Mouse (Mus musculus) myocyte (in vitro differentiated cells): ENCODE measurements around the gene Golt1a.

Source experiments
- CEBPB ChIP-seq: IDR thresholded peaks from 2 replicates; pipeline ENCODE4 v1.6.1; 2011; ENCODE audit warnings: mild to moderate bottlenecking, moderate library complexity; ENCODE audit not compliant: poor library complexity, insufficient read depth, severe bottlenecking
- E2F4 ChIP-seq: IDR thresholded peaks from one replicate; pipeline ENCODE4 v1.6.1; 2011; ENCODE audit warnings: mild to moderate bottlenecking, control low read depth, moderate library complexity; ENCODE audit not compliant: insufficient read depth
- MAX ChIP-seq: IDR thresholded peaks from one replicate; pipeline ENCODE4 v1.6.1; 2011; ENCODE audit warnings: low read depth, mild to moderate bottlenecking, control low read depth
- MYOD1 ChIP-seq, 3 experiments: IDR thresholded peaks; one replicate each; pipeline ENCODE4 v1.6.1; 2011; ENCODE audit warnings: control low read depth in 2 of 3, low read depth in 2 of 3, mild to moderate bottlenecking in 2 of 3, moderate library complexity in 1 of 3; ENCODE audit not compliant: insufficient read length in 2 of 3, control insufficient read depth in 1 of 3
- MYOG ChIP-seq, 3 experiments: IDR thresholded peaks; one replicate each; pipeline ENCODE4 v1.6.1; 2011; ENCODE audit warnings: control low read depth in 2 of 3, low read depth in 2 of 3, mild to moderate bottlenecking in 2 of 3; ENCODE audit not compliant: insufficient read length in 2 of 3, control insufficient read depth in 1 of 3, insufficient read depth in 1 of 3
- POLR2A ChIP-seq: IDR thresholded peaks from one replicate; pipeline ENCODE4 v1.6.1; 2011; ENCODE audit warnings: low read depth, mild to moderate bottlenecking, control low read depth, moderate library complexity; ENCODE audit not compliant: insufficient read length
- POLR2AphosphoS2 ChIP-seq: IDR thresholded peaks from one replicate; pipeline ENCODE4 v1.6.1; 2011; ENCODE audit warnings: low read depth, control low read depth; ENCODE audit not compliant: insufficient read length
- SRF ChIP-seq: IDR thresholded peaks from one replicate; pipeline ENCODE4 v1.6.1; 2011; ENCODE audit warnings: low read depth; ENCODE audit not compliant: control insufficient read depth, insufficient read length
- TCF12 ChIP-seq: IDR thresholded peaks from one replicate; pipeline ENCODE4 v1.6.1; 2011; ENCODE audit warnings: mild to moderate bottlenecking, control low read depth; ENCODE audit not compliant: poor library complexity, insufficient read depth, severe bottlenecking
- TCF3 ChIP-seq: IDR thresholded peaks from one replicate; pipeline ENCODE4 v1.6.1; 2011; ENCODE audit warnings: low read depth, control low read depth; ENCODE audit not compliant: insufficient read length
- USF1 ChIP-seq: IDR thresholded peaks from one replicate; pipeline ENCODE4 v1.6.1; 2011; ENCODE audit warnings: low read depth, mild to moderate bottlenecking, control low read depth, moderate library complexity

GRCm38 (mm10) chr1:133268503-133268902 is 41.1 kb upstream of the Golt1a start:
- no peak for TF ChIP-seq USF1
- TF ChIP-seq POLR2AphosphoS2 = no peak
- no peak for TF ChIP-seq TCF3
- no peak for TF ChIP-seq POLR2A
- TF ChIP-seq E2F4 = no peak
- no peak for TF ChIP-seq TCF12
- TF ChIP-seq MYOG (IDR thresholded peaks at IDR 0.05; ENCODE audit: control insufficient read depth in 1 of 3, insufficient read depth in 1 of 3, insufficient read length in 2 of 3, low read depth in 2 of 3) = no peak
- TF ChIP-seq MAX = no peak
- TF ChIP-seq MYOD1 (IDR thresholded peaks at IDR 0.05; ENCODE audit: control insufficient read depth in 1 of 3, insufficient read length in 2 of 3, low read depth in 2 of 3) = no peak
- no peak for TF ChIP-seq CEBPB
- no peak for TF ChIP-seq SRF
